Mouse (Mus musculus): ENCODE measurements around the gene Ckmt1. TPM values are rescaled to one million over a fixed set of nuclear protein-coding genes. Genes with fewer than 3 reads are reported as not detected.
A peak's percentile ranks its signal among the peaks of the same experiment; 100 is the strongest.
"Not testable (repeated sequence)": the region's sequence is repeated elsewhere in the genome, so short reads cannot be mapped to it uniquely, and the experiment has no call there.

Ckmt1 gene
- 912 and 1,609 TPM in 2 replicates for polyA plus RNA-seq (2012; rRNA removed)

DNA sequence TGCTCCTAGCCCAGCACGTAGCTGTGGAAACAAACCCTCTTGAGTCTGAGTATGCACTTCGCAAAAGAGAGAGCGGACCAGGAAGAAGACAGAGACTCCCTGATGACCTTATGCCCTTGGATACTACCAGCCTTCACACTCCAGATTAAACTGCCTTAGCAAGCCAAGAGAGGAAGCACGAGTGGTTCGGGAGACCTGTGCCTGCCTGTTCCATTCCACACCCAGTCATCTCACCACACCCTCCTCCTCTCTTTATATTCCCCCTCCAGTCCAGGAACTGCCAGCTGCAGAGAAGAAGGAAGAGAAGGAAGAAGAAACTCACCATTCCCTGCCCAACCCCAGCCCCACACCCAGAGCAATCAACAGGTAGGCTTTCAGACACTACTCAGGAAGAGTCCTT, at the start of gene Ckmt1:
TSS of gene Ckmt1 (plus strand) at position 221 of the 400 bp plus-strand sequence.
- DNase-seq (ENCODE audit: low read depth, low spot score): no peak
- 14% methylated on average over 5 of the region's 5 CpGs for WGBS

- DNase-seq (ENCODE audit: low read depth, low spot score): peak; percentile 29
- WGBS: 8% methylated on average over 4 of the region's 5 CpGs
Measured at GRCm38 (mm10) chr2:121308997-121309416, 48.5 kb upstream of the Ckmt1 start.

- DNase-seq (ENCODE audit: low read depth, low spot score): no peak
- WGBS: 72% methylated on average over 8 of the region's 8 CpGs
Measured at GRCm38 (mm10) chr2:121316278-121316677, 41.2 kb upstream of the Ckmt1 start.

DNA sequence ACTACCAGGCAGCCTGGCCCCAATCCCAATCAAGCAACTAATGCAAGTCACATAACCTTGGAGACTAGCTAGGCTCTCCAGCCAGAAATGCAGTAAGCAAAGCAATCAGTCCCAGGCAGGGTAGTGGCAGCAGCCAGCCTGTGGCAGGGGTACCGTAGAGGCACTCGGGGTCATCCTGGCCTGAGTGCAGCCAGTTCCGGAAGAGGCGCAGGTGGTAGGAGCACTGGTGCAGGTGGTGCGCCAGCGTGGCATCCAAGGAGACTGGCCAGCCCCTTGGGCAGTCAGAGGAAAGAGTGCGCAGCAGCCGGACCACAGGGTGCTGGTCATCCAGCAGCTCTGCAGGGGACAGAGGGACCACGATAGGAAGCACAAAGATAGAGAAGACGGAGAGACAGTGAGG, 34.5 kb upstream of the Ckmt1 start:
- WGBS: 94% methylated on average over 10 of the region's 10 CpGs
- DNase-seq (ENCODE audit: low read depth, low spot score): no peak

GRCm38 (mm10) chr2:121323693-121324470, 33.6 kb upstream of the Ckmt1 start:
- no peak for DNase-seq (ENCODE audit: low read depth, low spot score)
- 81% methylated on average over 10 of the region's 10 CpGs for WGBS

DNA sequence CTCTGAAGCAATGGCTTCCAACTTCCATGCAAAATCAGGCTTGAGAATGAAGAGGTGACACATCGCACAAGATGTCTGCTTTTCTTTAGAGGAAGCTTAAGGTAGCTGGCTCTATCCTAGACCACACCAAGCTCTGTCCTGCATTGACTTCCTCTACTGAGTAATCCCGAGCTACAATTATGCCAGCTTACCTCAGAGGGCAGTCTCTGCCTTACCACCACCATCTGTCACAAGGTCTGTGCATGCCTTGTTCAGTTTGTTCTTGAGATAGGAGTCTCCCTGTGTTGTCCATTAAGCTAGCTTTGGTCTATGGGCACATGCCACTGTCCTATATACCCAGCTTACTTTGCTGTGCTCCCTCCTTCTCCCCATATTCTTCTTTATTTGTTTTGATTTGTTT, 28.0 kb upstream of the Ckmt1 start:
- 90% methylated on average over 2 of the region's 2 CpGs for WGBS
- DNase-seq (ENCODE audit: low read depth, low spot score): no peak

- no peak for DNase-seq (ENCODE audit: low read depth, low spot score)
Measured at GRCm38 (mm10) chr2:121339057-121339456, 18.5 kb upstream of the Ckmt1 start.

DNA sequence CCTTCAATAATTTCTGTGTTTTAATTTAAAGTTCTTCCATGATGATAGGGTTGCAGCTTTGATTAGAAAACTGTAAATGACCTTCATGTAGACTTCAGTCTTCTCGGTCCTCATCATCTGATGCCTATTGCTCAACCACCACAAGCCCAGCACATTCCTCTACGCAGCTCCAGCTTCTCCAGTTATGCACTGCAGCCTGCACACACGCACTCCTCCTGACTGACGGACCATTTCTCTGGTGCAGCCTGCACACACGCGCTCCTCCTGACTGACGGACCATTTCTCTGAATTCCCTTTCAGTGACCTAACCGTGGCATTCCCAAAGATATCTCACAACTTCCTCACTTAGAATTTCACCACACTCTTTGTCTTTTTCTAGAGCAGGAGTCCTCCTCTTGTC, 4.4 kb upstream of the Ckmt1 start:
- WGBS: 70% methylated on average over 8 of the region's 8 CpGs
- no peak for DNase-seq (ENCODE audit: low read depth, low spot score)

DNA sequence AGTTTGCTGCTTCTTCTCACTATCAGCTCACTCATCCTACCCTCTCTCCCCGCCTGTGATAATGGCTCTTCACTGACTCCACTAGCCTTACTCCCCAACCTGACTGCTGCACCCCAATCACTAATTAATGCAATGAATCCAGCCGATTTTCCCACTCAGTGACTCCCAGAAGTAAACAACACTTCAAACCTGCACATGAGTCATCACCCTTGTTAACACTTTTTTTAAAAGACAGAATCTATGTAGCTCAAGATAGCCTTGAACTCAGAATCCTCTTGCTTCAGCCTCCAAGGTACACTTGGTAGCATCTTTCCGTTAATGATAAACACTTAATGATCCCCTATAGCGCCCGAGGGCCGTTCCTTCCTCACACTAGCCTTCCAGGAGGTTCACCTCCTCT, 3.1 kb upstream of the Ckmt1 start:
- DNase-seq (ENCODE audit: low read depth, low spot score): no peak
- WGBS: 2% methylated on average over 6 of the region's 6 CpGs

GRCm38 (mm10) chr2:121354820-121355592, 2.5 kb upstream of the Ckmt1 start, which contains the start of gene Ppip5k1:
TSS of gene Ppip5k1 (minus strand) at chr2:121355396.
- DNase-seq (ENCODE audit: low read depth, low spot score): peak; percentile 88
- WGBS: under 1% methylated on average over 58 of the region's 58 CpGs

GRCm38 (mm10) chr2:121357961-121358360, 447 bp downstream of the Ckmt1 start:
- 2% methylated on average over 4 of the region's 4 CpGs for WGBS
- DNase-seq (ENCODE audit: low read depth, low spot score): no peak

DNA sequence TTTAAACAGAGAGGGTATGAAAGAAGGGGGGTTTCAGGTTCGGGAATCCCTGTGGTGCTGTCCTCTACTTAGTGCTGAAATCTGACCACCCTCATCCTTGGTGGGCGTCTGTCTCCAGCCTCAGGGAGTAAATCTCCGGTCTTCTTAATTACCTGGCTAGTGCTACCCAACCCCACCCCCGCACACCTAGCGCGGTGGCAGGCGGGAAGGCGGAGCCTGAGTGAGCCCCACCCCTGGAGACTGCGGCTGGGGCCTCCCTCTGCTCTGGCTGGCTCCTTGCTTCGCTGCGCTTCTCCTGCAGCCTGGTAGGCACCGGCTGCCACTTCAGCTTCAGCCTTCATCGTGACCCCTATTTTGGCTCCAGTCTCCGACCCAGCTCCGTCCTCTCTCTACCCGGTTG, 867 bp downstream of the Ckmt1 start:
- WGBS: 1% methylated on average over 16 of the region's 16 CpGs

GRCm38 (mm10) chr2:121359461-121359860, 1.9 kb downstream of the Ckmt1 start:
- no peak for DNase-seq (ENCODE audit: low read depth, low spot score)
- 37% methylated on average over 4 of the region's 4 CpGs for WGBS

More for the DNA sequence above, 867 bp downstream of the Ckmt1 start:
- no peak for DNase-seq (ENCODE audit: low read depth, low spot score)

- 72% methylated on average over 3 of the region's 3 CpGs for WGBS
- DNase-seq (ENCODE audit: low read depth, low spot score): no peak
Measured at GRCm38 (mm10) chr2:121363656-121364055, 6.1 kb downstream of the Ckmt1 start.

DNA sequence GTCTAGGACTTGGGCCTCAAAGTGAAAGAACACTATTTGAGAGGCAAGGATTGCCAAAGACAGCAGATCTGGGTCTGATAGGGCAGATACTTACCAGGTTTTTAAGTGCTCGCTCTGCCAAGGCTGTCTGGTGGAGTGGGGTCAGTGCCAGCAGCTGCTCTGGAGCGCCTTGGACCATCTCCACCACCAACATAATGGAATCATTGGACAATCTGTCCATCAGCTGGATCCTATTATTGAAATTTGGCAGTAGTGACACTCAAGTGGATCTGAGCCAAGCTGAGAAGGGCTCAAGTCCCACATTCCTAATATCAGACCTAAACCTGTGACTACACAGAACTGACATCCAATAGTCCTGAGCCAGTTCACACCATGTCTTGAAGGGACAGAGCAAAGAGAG, 11.3 kb downstream of the Ckmt1 start:
- DNase-seq (ENCODE audit: low read depth, low spot score): no peak
- WGBS: 80% methylated on average over 2 of the region's 2 CpGs

- WGBS: 74% methylated on average over 5 of the region's 5 CpGs
- DNase-seq (ENCODE audit: low read depth, low spot score): no peak
Measured at GRCm38 (mm10) chr2:121370921-121371320, 13.4 kb downstream of the Ckmt1 start.

- WGBS: 64% methylated on average over 3 of the region's 3 CpGs
- DNase-seq (ENCODE audit: low read depth, low spot score): no peak
Measured at GRCm38 (mm10) chr2:121372266-121372665, 14.8 kb downstream of the Ckmt1 start.

DNA sequence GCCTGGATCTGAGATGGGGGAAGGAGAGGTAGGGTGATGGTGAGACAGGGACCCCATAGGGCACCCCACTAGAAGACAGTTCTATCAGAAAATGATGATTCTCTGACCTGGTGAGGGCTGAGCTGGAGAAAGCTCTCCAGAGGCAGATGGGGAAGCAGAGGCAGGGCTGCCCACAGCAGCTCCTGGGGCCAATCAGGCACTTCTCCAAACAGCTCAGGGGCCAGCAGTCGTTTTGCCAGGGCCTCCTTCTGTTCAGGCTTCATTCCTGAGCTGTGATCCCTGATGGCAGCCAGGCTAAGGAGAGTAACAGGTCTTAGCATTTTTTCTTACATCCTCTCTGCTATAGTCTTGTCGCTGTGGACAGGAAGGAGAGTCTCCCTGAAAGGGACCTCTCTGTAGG, 17.3 kb downstream of the Ckmt1 start:
- WGBS: 45% methylated on average over 2 of the region's 2 CpGs

DNA sequence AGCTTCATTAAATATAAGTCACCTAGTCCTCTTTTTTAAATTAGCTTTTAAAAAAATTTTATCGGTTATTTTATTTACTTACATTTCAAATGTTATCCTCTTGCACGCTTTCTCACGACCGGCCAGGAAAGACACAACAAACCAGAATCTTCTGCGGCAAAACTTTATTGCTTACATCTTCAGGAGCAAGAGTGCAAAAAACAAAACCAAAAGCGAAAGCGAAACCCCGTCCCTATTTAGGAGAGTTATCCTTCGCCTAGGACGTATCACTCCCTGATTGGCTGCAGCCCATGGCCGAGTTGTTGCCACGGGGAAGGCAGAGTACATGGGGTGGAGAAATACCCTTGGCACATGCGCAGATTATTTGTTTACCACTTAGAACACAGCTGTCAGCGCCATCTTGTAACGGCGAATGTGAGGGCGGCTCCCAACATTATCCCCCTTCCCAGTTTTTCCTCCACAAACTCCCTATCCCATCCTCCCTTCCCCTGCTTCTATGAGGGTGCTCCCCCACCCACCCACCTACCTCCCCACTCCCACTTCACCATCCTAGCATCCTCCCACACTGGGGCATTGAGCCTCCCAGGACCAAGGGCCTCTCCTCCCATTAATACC, 29.6 kb downstream of the Ckmt1 start, which contains the start of gene Strc:
TSS of gene Strc (minus strand) at position 208 of the 615 bp plus-strand sequence.
- 93% methylated on average over 17 of the region's 17 CpGs for WGBS
- not testable (repeated sequence) for DNase-seq (ENCODE audit: low read depth, low spot score)

More for the DNA sequence above, 17.3 kb downstream of the Ckmt1 start:
- DNase-seq (ENCODE audit: low read depth, low spot score): no peak

GRCm38 (mm10) chr2:121396624-121397023, 39.1 kb downstream of the Ckmt1 start:
- WGBS: 14% methylated on average over 8 of the region's 8 CpGs
- DNase-seq (ENCODE audit: low read depth, low spot score): peak; percentile 72
